Mouse (Mus musculus) heart, embryonic 16.5 days (tissue): ENCODE results near the gene Eif5a2. TPM values are rescaled to one million over a fixed set of nuclear protein-coding genes. Genes with fewer than 3 reads are reported as not detected.

Experiments used
- ATAC-seq: fragments of 200-750 bp; cut with Nextera tagmentation; replicated peaks from 2 replicates; pipeline ENCODE4 v1.8.0; 2017; ENCODE audit warnings: moderate number of reproducible peaks; ENCODE audit not compliant: insufficient read depth, low FRiP score; ENCODE audit errors: extremely low read depth
- H3K27ac ChIP-seq: fragments of 300-500 bp; sonication (generic); 2 replicates; pipeline ENCODE4 v1.5.1; 2014; ENCODE audit warnings: mild to moderate bottlenecking, low read length, control low read depth, moderate library complexity
- H3K27me3 ChIP-seq: fragments of 300-500 bp; sonication (generic); 2 replicates; pipeline ENCODE4 v1.6.1; 2014; ENCODE audit warnings: low read length, mixed read lengths; ENCODE audit not compliant: control insufficient read depth, insufficient read depth
- H3K36me3 ChIP-seq: fragments of 300-500 bp; sonication (generic); 2 replicates; pipeline ENCODE4 v1.6.1; 2014; ENCODE audit not compliant: control insufficient read depth, insufficient read depth
- H3K4me1 ChIP-seq: fragments of 300-500 bp; sonication (generic); 2 replicates; pipeline ENCODE4 v1.6.1; 2014; ENCODE audit warnings: low read length, mixed read lengths; ENCODE audit not compliant: control insufficient read depth, insufficient read depth
- H3K4me2 ChIP-seq: fragments of 300-500 bp; sonication (generic); 2 replicates; pipeline ENCODE4 v1.6.1; 2014; ENCODE audit warnings: low read depth, mild to moderate bottlenecking, control low read depth, low read length
- H3K4me3 ChIP-seq: fragments of 300-500 bp; sonication (generic); 2 replicates; pipeline ENCODE4 v1.5.1; 2014; ENCODE audit warnings: mild to moderate bottlenecking, control low read depth, low read length
- H3K9ac ChIP-seq: fragments of 300-500 bp; sonication (generic); 2 replicates; pipeline ENCODE4 v1.6.1; 2014; ENCODE audit warnings: low read length, control low read depth
- H3K9me3 ChIP-seq: fragments of 300-500 bp; sonication (generic); replicated peaks from 2 replicates; pipeline ENCODE4 v1.6.1; 2016; ENCODE audit warnings: low read length; ENCODE audit not compliant: control insufficient read depth
- WGBS: fragments of 180-500 bp; shearing (Covaris S2); extraction: QIAGEN DNeasy Blood & Tissue Kit; methylation state at CpG from one replicate; pipeline ENCODE4 v1.1.7; 2014; 5-methylcytosine and 5-hydroxymethylcytosine counted together
- polyA plus RNA-seq: library from polyadenylated mRNA; unstranded; fragments of >200 nt; fragmentation: Nextera tagmentation; extraction: Ambion mirVana; gene quantifications from 2 replicates; pipeline ENCODE4 v1.2.1, GENCODE M21; 2015

The Eif5a2 gene
- polyA plus RNA-seq, result 8.5 and 8.7 TPM in 2 replicates

DNA sequence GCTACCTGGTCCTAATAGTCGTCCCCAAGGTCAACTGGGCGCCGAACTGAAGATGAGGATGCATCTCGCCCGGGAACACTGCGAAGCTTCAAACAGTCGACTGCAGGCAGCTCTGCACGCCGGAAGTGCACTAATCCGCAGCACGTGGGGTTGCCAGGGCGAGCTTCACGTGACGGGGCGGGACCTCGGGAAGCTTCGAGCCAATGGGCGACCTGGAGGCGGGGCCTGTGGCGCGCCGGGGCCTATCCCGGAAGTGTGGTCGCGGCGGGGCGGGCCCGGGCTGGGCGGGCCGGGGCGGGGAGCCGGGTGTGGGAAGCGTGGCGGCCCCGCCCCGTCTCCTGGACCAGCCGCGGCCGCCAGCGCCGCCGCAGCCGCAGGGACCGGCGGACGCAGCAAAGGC is at the start of gene Eif5a2:
TSS of gene Eif5a2 (plus strand) at position 283 of the 400 bp plus-strand sequence.
- Histone ChIP-seq H3K27me3 (no peaks in the 10 kb centered on the region), H3K4me1 (peaks cover 6% of the 10 kb centered on the region), H3K9ac (peak within 1 kb of the TSS; percentile 87), H3K27ac (no peak within 1 kb of the TSS), H3K36me3 (no peaks in the 10 kb centered on the region), H3K4me2 (peak within 1 kb of the TSS; percentile 99), H3K4me3 (peak within 1 kb of the TSS; percentile 89), H3K9me3 (no peaks in the 10 kb centered on the region)
- WGBS, result 2% methylated on average over 45 of the region's 46 CpGs
- ATAC-seq, result peak; percentile 99

DNA sequence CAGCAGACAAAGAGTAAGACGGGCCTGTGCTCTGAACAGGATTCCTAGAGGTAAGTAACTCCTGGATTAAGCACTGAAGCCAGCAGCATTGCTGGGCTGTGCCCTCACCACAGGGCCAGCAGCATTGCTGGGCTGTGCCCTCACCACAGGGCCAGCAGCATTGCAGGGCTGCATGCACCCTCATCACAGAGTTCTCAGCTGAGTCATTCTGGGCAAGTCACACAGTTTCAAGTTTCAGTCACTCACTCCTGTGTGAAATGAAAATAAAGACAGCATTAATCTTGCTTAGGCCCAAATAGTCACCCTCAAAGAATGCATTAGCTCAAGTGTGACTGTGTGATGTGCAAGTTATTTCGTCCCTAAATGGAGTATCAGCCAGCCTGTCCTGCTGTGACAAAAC is 46.4 kb upstream of the Eif5a2 start:
- H3K4me1 ChIP-seq, result no peaks in the 10 kb centered on the region
- H3K9me3 ChIP-seq, result no peaks in the 10 kb centered on the region
- H3K27ac ChIP-seq, result no peak overlapping the region
- no peak for ATAC-seq
- 54% methylated on average over 2 of the region's 2 CpGs for WGBS
- H3K9ac ChIP-seq, result no peak overlapping the region
- H3K4me2 ChIP-seq, result no peak overlapping the region
- no peak overlapping the region for H3K4me3 ChIP-seq
- H3K27me3 ChIP-seq, result no peaks in the 10 kb centered on the region
- H3K36me3 ChIP-seq, result no peaks in the 10 kb centered on the region

DNA sequence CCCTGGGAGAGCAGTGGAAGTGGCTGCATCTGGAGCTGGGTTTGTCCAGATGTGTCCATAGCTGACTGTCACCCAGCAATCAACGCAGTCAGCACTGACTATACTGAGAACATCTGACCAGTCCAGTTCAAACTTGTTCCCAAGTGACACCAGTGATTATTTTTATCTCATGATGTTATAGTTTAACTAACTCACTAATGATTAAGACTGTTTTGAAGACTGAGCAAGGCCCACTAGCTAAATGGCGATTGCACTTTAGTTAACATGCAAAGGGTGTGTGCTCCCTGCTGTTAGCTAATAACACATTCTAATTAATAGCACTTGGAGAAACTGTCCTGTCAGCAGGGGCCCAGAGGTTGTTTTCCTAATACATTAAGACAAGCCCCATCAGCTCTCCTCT is 44.1 kb upstream of the Eif5a2 start:
- H3K27me3 ChIP-seq, result no peaks in the 10 kb centered on the region
- 57% methylated on average over 2 of the region's 2 CpGs for WGBS
- no peak overlapping the region for H3K27ac ChIP-seq
- H3K9ac ChIP-seq, result no peak overlapping the region
- H3K4me1 ChIP-seq, result no peaks in the 10 kb centered on the region
- no peaks in the 10 kb centered on the region for H3K9me3 ChIP-seq
- ATAC-seq, result no peak
- H3K4me3 ChIP-seq, result no peak overlapping the region
- no peak overlapping the region for H3K4me2 ChIP-seq
- no peaks in the 10 kb centered on the region for H3K36me3 ChIP-seq

- 22% methylated on average over 6 of the region's 6 CpGs for WGBS
- no peak for ATAC-seq
- Histone ChIP-seq H3K4me3 (no peak overlapping the region), H3K4me1 (no peaks in the 10 kb centered on the region), H3K9me3 (no peaks in the 10 kb centered on the region), H3K9ac (no peak overlapping the region), H3K27ac (no peak overlapping the region), H3K4me2 (no peak overlapping the region), H3K36me3 (no peaks in the 10 kb centered on the region), H3K27me3 (peaks cover 5% of the 10 kb centered on the region; the same call in 1 of the 2 replicates)
These were observed 40.7 kb upstream of the Eif5a2 start for GRCm38 (mm10) chr3:28740353-28740752.

GRCm38 (mm10) chr3:28743251-28743650 is 37.8 kb upstream of the Eif5a2 start:
- Histone ChIP-seq H3K4me2 (no peak overlapping the region), H3K4me1 (no peaks in the 10 kb centered on the region), H3K36me3 (no peaks in the 10 kb centered on the region), H3K9me3 (no peaks in the 10 kb centered on the region), H3K27me3 (peaks cover 5% of the 10 kb centered on the region; the same call in 1 of the 2 replicates), H3K27ac (no peak overlapping the region), H3K9ac (no peak overlapping the region), H3K4me3 (no peak overlapping the region)
- no peak for ATAC-seq
- WGBS, result 32% methylated on average over 8 of the region's 8 CpGs

DNA sequence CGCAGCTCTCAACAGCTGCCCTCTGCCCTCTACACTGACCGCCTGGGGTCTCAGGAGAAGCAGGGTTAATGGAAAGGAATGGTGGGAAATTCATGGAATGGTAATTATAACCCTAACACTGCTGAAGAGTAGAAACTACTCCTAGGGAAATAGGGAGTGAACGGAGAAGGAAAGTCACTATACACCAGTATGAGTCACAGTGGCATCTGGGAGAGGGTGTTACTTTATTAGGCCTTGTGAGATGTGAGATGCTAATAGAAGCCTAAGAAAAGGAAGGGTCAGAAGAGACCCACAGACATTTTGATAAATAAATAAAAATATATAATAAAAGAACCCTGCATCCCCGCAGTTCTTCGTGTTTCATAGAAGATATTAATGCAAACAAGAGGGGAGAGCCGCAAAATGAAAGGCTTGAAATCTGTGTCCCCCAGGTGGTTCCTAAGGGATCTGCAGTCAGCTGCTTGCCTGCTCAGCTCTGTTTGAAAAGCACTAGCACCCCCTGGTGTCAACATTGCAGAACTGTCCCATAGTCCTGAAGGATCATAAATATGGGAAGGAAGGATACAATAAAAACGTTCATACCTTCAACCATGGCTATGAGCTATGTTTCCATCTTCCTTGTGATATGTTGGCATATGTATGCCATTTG is 35.1 kb upstream of the Eif5a2 start:
- peak; percentile 80 for ATAC-seq
- no peaks in the 10 kb centered on the region for H3K9me3 ChIP-seq
- H3K4me2 ChIP-seq, result no peak overlapping the region
- H3K4me1 ChIP-seq, result no peaks in the 10 kb centered on the region
- no peaks in the 10 kb centered on the region for H3K36me3 ChIP-seq
- H3K9ac ChIP-seq, result no peak overlapping the region
- no peak overlapping the region for H3K27ac ChIP-seq
- 32% methylated on average over 7 of the region's 7 CpGs for WGBS
- H3K27me3 ChIP-seq, result peaks cover 5% of the 10 kb centered on the region; the same call in 1 of the 2 replicates
- H3K4me3 ChIP-seq, result no peak overlapping the region

DNA sequence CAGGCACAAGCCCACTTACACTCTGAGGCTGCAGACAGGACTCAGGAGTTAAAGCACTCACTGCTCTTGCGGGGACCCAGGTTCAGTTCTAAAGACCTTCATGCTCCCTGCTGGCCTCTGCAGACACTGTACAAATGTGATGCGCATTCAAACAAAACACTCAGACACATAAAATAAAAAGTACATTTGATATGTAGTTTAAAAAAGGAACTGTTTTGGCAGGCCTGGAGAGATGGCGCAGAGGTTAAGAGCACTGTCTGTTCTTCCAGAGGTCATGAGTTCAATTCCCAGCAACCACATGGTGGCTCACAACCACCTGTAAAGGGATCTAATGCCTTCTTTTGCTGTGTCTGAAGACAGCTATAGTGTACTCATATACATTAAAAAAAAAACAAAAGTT is 32.9 kb upstream of the Eif5a2 start:
- Histone ChIP-seq H3K4me3 (no peak overlapping the region), H3K9ac (no peak overlapping the region), H3K4me1 (no peaks in the 10 kb centered on the region), H3K4me2 (no peak overlapping the region), H3K27ac (no peak overlapping the region), H3K27me3 (peaks cover 5% of the 10 kb centered on the region; the same call in 1 of the 2 replicates), H3K9me3 (no peaks in the 10 kb centered on the region), H3K36me3 (no peaks in the 10 kb centered on the region)
- no peak for ATAC-seq
- 88% methylated on average over 3 of the region's 3 CpGs for WGBS

- Histone ChIP-seq H3K4me1 (no peaks in the 10 kb centered on the region), H3K27ac (no peak overlapping the region), H3K4me3 (no peak overlapping the region), H3K9ac (no peak overlapping the region), H3K36me3 (no peaks in the 10 kb centered on the region), H3K9me3 (no peaks in the 10 kb centered on the region), H3K4me2 (no peak overlapping the region), H3K27me3 (peaks cover 5% of the 10 kb centered on the region; the same call in 1 of the 2 replicates)
- no peak for ATAC-seq
These were observed 32.1 kb upstream of the Eif5a2 start for GRCm38 (mm10) chr3:28748956-28749355.

GRCm38 (mm10) chr3:28755477-28755876 is 25.6 kb upstream of the Eif5a2 start:
- H3K4me2 ChIP-seq, result no peak overlapping the region
- H3K9ac ChIP-seq, result no peak overlapping the region
- 41% methylated on average over 7 of the region's 7 CpGs for WGBS

More at GRCm38 (mm10) chr3:28755477-28755876, 25.6 kb upstream of the Eif5a2 start:
- no peak for ATAC-seq
- Histone ChIP-seq H3K27ac (no peak overlapping the region), H3K9me3 (no peaks in the 10 kb centered on the region), H3K4me1 (no peaks in the 10 kb centered on the region), H3K4me3 (no peak overlapping the region), H3K36me3 (no peaks in the 10 kb centered on the region), H3K27me3 (no peaks in the 10 kb centered on the region)
